Mouse (Mus musculus): ENCODE data around the gene Lrrn4. TPM values are rescaled to one million over a fixed set of nuclear protein-coding genes. Genes with fewer than 3 reads are reported as not detected.

Gene Lrrn4
- polyA plus RNA-seq, 1 experiment from 2014 or later = 0.53 TPM

GRCm38 (mm10) chr2:132871663-132872062 lies 9.0 kb downstream of the Lrrn4 start:
- DNase-seq (ENCODE audit: low spot score) = no peak

DNA sequence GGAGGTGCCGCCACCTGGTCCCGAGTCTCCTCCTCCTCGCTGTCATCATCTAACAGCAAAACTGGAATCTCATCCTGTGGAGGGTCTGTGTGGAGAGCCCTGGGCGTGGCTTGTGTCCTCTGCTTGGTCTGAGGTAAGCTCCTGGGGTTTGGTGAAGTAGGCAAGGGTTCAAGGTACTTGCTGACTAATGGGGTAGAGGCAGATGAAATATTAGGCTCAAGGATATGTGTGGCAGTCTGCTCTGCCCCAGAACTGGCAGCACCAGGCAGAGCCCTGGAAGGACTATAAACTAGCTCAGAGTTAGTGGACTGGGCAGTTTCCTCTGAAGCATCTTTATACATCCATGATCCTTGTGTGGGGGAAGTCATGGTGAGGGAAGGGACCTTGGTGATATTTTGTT lies 10.4 kb downstream of the Lrrn4 start:
- no peak for DNase-seq (ENCODE audit: low spot score)

- no peak for DNase-seq (ENCODE audit: low spot score)
Measured at GRCm38 (mm10) chr2:132869682-132870081, 11.0 kb downstream of the Lrrn4 start.

- no peak for DNase-seq (ENCODE audit: low spot score)
Measured at GRCm38 (mm10) chr2:132867521-132867920, 13.2 kb downstream of the Lrrn4 start.

DNA sequence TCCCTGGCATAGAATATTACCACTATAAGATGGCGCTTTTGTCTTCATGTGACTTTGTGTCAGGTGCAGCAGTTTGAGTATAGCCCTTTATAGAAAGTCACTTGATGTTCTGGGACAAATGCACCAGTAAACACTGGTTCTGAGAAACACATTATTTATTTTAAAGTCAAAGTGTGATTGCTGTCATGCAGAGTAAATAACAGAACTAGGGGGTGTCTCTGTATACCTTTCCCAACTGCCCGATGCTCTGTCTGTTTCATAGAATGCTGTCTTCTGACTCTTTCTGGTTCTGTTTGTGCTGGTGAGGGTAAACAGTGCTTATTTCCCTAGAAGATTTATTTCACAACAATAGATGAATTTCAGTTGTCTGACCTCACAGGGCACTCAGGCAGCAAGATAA lies 17.4 kb downstream of the Lrrn4 start:
- DNase-seq (ENCODE audit: low spot score) = no peak

DNA sequence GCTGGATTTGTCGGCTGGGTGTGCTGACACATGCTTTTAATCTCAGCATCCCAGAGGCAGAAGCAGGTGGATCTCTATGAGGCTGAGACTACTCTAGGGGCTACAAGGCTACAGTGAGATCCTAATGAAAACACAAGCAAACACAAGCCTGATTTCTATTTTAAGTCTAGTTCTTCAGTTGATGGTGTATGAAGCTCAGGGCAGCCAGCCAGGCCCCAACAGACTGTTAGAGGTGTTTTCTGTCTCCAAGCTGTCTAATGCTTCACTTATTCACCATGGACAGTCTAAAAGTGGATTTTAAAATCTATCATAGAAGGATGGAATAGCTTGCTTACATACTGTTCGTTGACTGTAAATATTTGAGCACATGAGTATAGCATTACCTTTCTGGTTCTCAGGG lies 19.2 kb downstream of the Lrrn4 start:
- no peak for DNase-seq (ENCODE audit: low spot score)

DNA sequence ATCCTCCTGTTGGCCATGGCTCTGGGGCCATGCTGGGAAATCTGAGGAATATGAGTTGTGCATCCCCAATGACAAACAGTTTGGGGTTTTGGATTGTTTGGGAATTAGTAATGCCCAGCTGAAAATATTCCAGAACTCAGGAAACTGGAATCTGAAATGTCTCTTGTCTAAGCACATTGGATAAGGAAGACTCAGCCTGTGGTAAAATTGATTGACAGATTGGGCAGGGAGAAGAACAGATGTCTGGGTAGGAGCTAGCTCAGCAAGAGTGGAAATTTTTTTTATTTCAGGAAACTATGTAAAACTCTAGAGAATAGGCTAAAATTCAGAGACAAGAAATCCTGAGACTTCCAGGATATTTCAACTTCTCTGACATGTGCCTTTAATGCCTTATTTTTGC lies 20.3 kb downstream of the Lrrn4 start:
- no peak for DNase-seq (ENCODE audit: low spot score)

- DNase-seq (ENCODE audit: low spot score) = no peak
Measured at GRCm38 (mm10) chr2:132856333-132856732, 24.4 kb downstream of the Lrrn4 start.

GRCm38 (mm10) chr2:132853051-132853450 lies 27.6 kb downstream of the Lrrn4 start:
- DNase-seq (ENCODE audit: low spot score) = no peak

DNA sequence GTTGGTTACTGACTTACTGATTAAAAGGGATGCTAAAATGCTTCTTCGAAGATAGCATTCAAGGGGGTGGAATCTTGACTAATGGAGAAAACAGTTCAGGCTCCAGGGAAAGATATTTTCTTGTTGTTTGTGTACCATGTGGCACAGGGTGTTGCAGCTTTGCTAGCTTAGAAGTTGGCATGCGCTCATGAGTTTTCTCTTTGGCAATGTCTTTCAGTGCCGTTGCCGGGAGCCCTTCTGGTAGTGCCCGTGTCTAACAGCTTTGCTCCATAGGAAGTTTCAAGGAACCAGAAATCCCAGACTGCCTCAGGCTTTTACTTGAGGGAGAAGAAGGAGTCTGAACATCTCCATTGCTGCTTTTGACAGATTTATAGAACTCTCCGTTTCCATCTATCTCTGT lies 31.6 kb downstream of the Lrrn4 start:
- DNase-seq (ENCODE audit: low spot score) = no peak

DNA sequence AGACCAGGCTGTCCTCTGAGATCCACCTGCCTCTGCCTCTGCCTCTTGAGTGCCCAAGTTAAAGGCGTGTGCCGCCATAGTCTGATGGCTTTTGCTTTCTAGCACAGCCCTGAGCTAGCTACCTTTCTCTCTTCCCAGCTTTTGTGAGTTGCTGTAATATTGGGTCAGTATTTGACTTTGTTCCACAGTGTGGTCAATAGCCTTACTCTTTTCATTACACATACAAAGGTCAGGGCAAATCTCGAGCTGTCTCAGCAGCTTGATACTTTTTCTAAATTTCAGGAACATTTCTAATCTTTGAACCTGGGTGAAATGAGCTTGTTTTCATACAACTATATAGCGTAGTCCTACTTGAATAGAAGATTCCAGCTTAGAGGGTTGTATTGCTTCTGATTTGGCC lies 32.3 kb downstream of the Lrrn4 start:
- DNase-seq (ENCODE audit: low spot score) = no peak

- DNase-seq (ENCODE audit: low spot score) = no peak
Measured at GRCm38 (mm10) chr2:132847581-132847980, 33.1 kb downstream of the Lrrn4 start.

DNA sequence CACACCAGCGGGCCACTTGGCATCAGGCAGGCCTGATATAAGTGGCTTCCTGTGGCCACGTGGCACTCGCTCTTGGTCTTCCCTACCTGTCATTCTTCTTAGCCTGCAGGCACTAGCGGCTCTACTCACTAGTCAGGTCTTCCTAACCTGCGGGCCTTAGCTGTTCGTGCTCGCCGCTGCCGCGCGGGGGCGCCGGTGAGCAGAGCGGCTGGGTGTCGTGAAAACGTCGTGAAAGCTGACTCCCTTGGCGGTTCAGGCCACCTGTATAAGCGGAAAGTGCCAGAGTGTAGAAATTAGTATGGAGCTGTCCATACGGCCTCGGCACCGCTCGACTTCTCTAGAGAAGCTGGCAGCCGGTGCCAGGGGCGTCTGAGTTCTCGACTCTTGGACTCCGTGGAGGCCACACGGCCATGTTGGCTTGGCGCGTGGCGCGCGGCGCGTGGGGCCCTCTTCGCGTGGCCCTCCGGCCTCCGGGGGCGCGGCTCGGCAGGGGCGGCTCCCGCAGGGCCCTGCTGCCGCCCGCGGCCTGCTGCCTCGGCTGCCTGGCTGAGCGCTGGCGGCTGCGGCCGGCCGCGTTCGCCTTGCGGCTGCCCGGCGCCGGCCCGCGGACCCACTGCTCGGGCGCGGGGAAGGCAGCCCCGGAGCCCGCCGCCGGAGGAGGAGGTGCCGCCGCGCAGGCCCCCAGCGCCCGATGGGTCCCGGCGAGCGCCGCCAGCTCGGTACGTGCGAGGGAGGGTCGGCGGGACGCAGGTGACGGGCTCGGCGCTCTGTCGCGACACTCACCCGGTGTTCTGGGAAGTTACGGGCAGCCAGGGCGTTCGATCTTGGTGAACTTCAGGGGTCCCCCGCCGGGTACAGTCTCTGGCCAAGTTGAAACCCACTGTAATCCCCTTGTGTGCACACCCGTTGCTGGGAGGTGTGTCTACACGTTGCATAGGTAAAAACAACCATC lies 34.0 kb downstream of the Lrrn4 start, which contains the start of gene Crls1:
Gene Crls1, plus strand, starts transcription at position 260 of the 952 bp plus-strand sequence.
- peak; percentile 96 for DNase-seq (ENCODE audit: low spot score)

- DNase-seq (ENCODE audit: low spot score) = no peak
Measured at GRCm38 (mm10) chr2:132841071-132841470, 39.6 kb downstream of the Lrrn4 start.

Other genes starting within 250 kb of the Lrrn4 start
- gene Shld1, start 194.0 kb downstream of the Lrrn4 start, polyA plus RNA-seq (2015; fragmentation: Nextera tagmentation; extraction: Ambion mirVana) = 17.8 and 20.7 TPM in 2 replicates
- gene Chgb, start 99.6 kb downstream of the Lrrn4 start, polyA plus RNA-seq (2015; fragmentation: Nextera tagmentation; extraction: Ambion mirVana) = 0.18 and 0.19 TPM in 2 replicates
- 54.7 and 56.9 TPM in 2 replicates for gene Trmt6, start 64.8 kb downstream of the Lrrn4 start, polyA plus RNA-seq (2015; fragmentation: Nextera tagmentation; extraction: Ambion mirVana)
- gene Mcm8, start 64.8 kb downstream of the Lrrn4 start, polyA plus RNA-seq (2015; fragmentation: Nextera tagmentation; extraction: Ambion mirVana) = 9.6 and 10.1 TPM in 2 replicates
- gene Crls1, start 34.2 kb downstream of the Lrrn4 start, polyA plus RNA-seq (2015; fragmentation: Nextera tagmentation; extraction: Ambion mirVana) = 17.1 and 17.9 TPM in 2 replicates
- gene Fermt1, start 65.0 kb upstream of the Lrrn4 start, polyA plus RNA-seq (2015; fragmentation: Nextera tagmentation; extraction: Ambion mirVana) = 17.0 and 23.4 TPM in 2 replicates

Measured in thymus, postnatal 0 days (tissue).